Mouse (Mus musculus): Measurements from ENCODE around the gene Zcchc24. TPM values are rescaled to one million over a fixed set of nuclear protein-coding genes. Genes with fewer than 3 reads are reported as not detected.

Gene Zcchc24
- total and polyA plus RNA-seq, 2 experiments from 2014 or later, result 14.7 to 28.7 TPM

DNA sequence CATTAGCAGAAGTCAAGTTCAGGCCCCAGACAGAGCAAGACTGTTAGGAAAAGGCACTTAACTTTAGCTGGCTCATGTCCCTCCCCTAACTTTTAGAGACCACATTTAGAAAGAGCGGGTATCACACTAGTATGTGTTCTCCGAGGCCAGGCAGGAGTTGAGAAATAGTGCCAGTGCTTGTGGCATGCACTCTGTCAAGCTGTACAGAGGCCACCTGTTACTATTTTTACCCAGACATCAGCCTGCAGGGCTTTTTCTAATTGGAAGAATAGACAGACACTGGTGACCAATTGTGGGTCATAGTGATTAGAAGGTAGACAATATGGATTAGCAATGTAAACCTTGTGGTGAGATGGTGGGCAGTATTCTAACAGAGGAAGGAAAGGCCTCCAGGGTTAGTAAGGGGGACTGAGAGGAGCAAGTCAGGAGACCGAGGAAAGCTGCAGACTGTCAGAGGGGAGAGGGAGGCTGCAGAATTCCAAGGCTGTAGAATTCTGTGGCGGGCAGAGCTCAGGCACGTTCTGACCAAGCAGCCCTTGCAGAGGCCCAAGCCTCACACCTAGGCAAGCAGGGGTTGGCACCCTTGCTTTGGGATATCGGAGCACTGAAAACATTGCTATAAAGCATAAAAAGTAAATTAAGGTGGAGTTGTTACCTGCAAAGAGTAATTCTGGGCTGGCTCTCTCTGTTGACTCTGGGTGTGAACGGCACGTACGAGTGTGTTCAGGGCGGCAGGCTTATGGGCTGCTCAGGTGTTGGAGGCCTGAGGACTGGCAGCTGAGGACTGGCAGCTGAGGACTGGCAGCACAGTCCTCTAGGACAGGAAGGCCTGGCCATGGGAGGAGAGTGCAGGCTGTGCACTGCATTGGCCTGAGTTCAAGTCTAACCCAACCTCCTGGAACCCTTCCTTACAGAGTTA lies 81.6 kb downstream of the Zcchc24 start:
- Histone ChIP-seq H3K4me3 (ENCODE audit: low read depth, low read length) (no peak overlapping the region), H3K4me1 (ENCODE audit: insufficient read depth) (no peaks in the 10 kb centered on the region), H3K9ac (no peak overlapping the region), H3K4me2 (ENCODE audit: low read depth) (no peak overlapping the region), H3K27ac (ENCODE audit: low read depth, low read length) (no peak overlapping the region), H3K27me3 (ENCODE audit: insufficient read depth, low read length) (no peaks in the 10 kb centered on the region), H3K36me3 (ENCODE audit: insufficient read depth) (no peaks in the 10 kb centered on the region), H3K9me3 (ENCODE audit: low read length) (no peaks in the 10 kb centered on the region)
- DNase-seq, result no peak
- ATAC-seq, result no peak
- WGBS, result 81% methylated on average over 10 of the region's 10 CpGs
- no peak for TF ChIP-seq CTCF (IDR thresholded peaks at IDR 0.05; ENCODE audit: low read depth)

GRCm38 (mm10) chr14:25686216-25686945 lies 82.5 kb downstream of the Zcchc24 start:
- DNase-seq, result no peak
- ATAC-seq, result no peak
- WGBS, result 78% methylated on average over 7 of the region's 7 CpGs

GRCm38 (mm10) chr14:25682020-25682419 lies 86.8 kb downstream of the Zcchc24 start:
- Histone ChIP-seq H3K4me3 (ENCODE audit: low read depth, low read length) (no peak overlapping the region), H3K36me3 (ENCODE audit: insufficient read depth) (no peaks in the 10 kb centered on the region), H3K4me2 (ENCODE audit: low read depth) (no peak overlapping the region), H3K4me1 (ENCODE audit: insufficient read depth) (no peaks in the 10 kb centered on the region), H3K9me3 (ENCODE audit: low read length) (no peaks in the 10 kb centered on the region), H3K9ac (no peak overlapping the region), H3K27me3 (ENCODE audit: insufficient read depth, low read length) (no peaks in the 10 kb centered on the region), H3K27ac (ENCODE audit: low read depth, low read length) (no peak overlapping the region)
- ATAC-seq (no peak), DNase-seq (no peak)
- whole genome bisulfite sequencing, result 76% methylated on average over 6 of the region's 6 CpGs
- TF ChIP-seq CTCF (IDR thresholded peaks at IDR 0.05; ENCODE audit: low read depth), result no peak

More at GRCm38 (mm10) chr14:25686216-25686945, 82.5 kb downstream of the Zcchc24 start:
- H3K27ac ChIP-seq (ENCODE audit: low read depth, low read length), result no peak overlapping the region
- TF ChIP-seq CTCF (IDR thresholded peaks at IDR 0.05; ENCODE audit: low read depth), result no peak
- no peak overlapping the region for H3K9ac ChIP-seq
- H3K9me3 ChIP-seq (ENCODE audit: low read length), result no peaks in the 10 kb centered on the region
- H3K4me3 ChIP-seq (ENCODE audit: low read depth, low read length), result no peak overlapping the region
- H3K27me3 ChIP-seq (ENCODE audit: insufficient read depth, low read length), result no peaks in the 10 kb centered on the region
- no peaks in the 10 kb centered on the region for H3K4me1 ChIP-seq (ENCODE audit: insufficient read depth)
- no peak overlapping the region for H3K4me2 ChIP-seq (ENCODE audit: low read depth)
- H3K36me3 ChIP-seq (ENCODE audit: insufficient read depth), result no peaks in the 10 kb centered on the region

DNA sequence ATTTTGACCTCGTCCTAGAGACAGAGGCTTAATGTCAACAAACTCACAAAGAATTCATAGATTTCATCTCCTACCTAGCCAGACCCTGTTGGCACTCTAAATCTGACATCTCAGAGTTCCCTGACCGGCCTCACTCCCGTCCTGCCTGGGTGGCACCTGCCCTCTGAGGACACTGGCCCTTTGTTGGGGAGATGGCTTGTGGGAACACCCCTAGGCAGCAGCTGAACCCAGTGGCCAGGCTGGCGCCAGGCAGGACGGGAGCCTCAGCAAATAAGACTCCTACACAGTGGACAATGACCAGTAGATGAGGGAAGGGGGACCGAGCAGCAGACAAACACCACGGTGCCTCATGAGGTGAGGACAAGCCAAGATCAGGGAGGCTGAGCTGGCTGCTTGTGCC lies 89.2 kb downstream of the Zcchc24 start:
- H3K27me3 ChIP-seq (ENCODE audit: insufficient read depth, low read length), result no peaks in the 10 kb centered on the region
- ATAC-seq (no peak), DNase-seq (no peak)
- no peak overlapping the region for H3K4me2 ChIP-seq (ENCODE audit: low read depth)
- no peaks in the 10 kb centered on the region for H3K4me1 ChIP-seq (ENCODE audit: insufficient read depth)
- H3K27ac ChIP-seq (ENCODE audit: low read depth, low read length), result no peak overlapping the region
- no peaks in the 10 kb centered on the region for H3K36me3 ChIP-seq (ENCODE audit: insufficient read depth)
- H3K9ac ChIP-seq, result no peak overlapping the region
- TF ChIP-seq CTCF (IDR thresholded peaks at IDR 0.05; ENCODE audit: low read depth), result no peak
- H3K9me3 ChIP-seq (ENCODE audit: low read length), result no peaks in the 10 kb centered on the region
- 76% methylated on average over 7 of the region's 7 CpGs for WGBS
- H3K4me3 ChIP-seq (ENCODE audit: low read depth, low read length), result no peak overlapping the region

DNA sequence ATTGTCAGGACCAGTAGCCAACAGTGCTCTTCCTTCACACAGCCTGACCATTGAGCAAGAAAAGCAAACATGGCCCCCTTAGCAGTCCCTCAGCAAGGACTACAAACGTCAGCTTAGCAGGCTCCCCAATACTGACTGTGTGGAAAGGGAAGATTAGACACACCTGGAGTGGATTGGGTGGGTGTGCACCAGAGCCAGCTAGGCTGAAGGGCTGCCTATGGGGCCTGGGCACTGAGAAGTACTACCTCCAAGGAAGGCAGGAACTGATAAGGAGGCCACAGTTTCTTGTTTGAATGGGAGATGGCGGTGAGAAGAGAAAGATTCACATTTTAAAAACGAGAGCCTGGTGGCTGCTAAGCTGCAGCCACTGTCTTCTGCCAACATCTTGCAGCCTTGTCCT lies 101.3 kb downstream of the Zcchc24 start:
- no peaks in the 10 kb centered on the region for H3K4me1 ChIP-seq (ENCODE audit: insufficient read depth)
- no peak for TF ChIP-seq CTCF (IDR thresholded peaks at IDR 0.05; ENCODE audit: low read depth)
- ATAC-seq (no peak), DNase-seq (no peak)
- no peak overlapping the region for H3K27ac ChIP-seq (ENCODE audit: low read depth, low read length)
- no peak overlapping the region for H3K4me2 ChIP-seq (ENCODE audit: low read depth)
- 72% methylated on average over 3 of the region's 3 CpGs for WGBS
- no peaks in the 10 kb centered on the region for H3K27me3 ChIP-seq (ENCODE audit: insufficient read depth, low read length)
- H3K9ac ChIP-seq, result no peak overlapping the region
- no peak overlapping the region for H3K4me3 ChIP-seq (ENCODE audit: low read depth, low read length)
- peaks cover 32% of the 10 kb centered on the region for H3K36me3 ChIP-seq (ENCODE audit: insufficient read depth)
- no peaks in the 10 kb centered on the region for H3K9me3 ChIP-seq (ENCODE audit: low read length)

- ATAC-seq (no peak), DNase-seq (peak; percentile 31)
- TF ChIP-seq CTCF (IDR thresholded peaks at IDR 0.05; ENCODE audit: low read depth), result peak; percentile 69
- no peaks in the 10 kb centered on the region for H3K27me3 ChIP-seq (ENCODE audit: insufficient read depth, low read length)
- no peak overlapping the region for H3K4me3 ChIP-seq (ENCODE audit: low read depth, low read length)
- H3K36me3 ChIP-seq (ENCODE audit: insufficient read depth), result peaks cover 39% of the 10 kb centered on the region
- no peak overlapping the region for H3K4me2 ChIP-seq (ENCODE audit: low read depth)
- no peaks in the 10 kb centered on the region for H3K9me3 ChIP-seq (ENCODE audit: low read length)
- no peaks in the 10 kb centered on the region for H3K4me1 ChIP-seq (ENCODE audit: insufficient read depth)
- no peak overlapping the region for H3K27ac ChIP-seq (ENCODE audit: low read depth, low read length)
- no peak overlapping the region for H3K9ac ChIP-seq
- WGBS, result 86% methylated on average over 2 of the region's 2 CpGs
Observed at GRCm38 (mm10) chr14:25666668-25667376, 102.0 kb downstream of the Zcchc24 start.
